Mouse (Mus musculus): ENCODE data around the gene Ccni. TPM values are rescaled to one million over a fixed set of nuclear protein-coding genes. Genes with fewer than 3 reads are reported as not detected.
A peak's percentile ranks its signal among the peaks of the same experiment; 100 is the strongest.

Ccni gene
- total and polyA plus RNA-seq, 3 experiments, result 33.4 to 199 (median 83.2) TPM

GRCm38 (mm10) chr5:93206109-93207005 lies at the start of gene Ccni, which contains the start of gene 2010109A12Rik (continued):
- TF ChIP-seq MAZ (IDR thresholded peaks at IDR 0.05; ENCODE audit: low read depth, low read length) (peak; percentile 29; the same call in 1 of the 2 replicates), NELFE (IDR thresholded peaks at IDR 0.05; ENCODE audit: low read depth, low read length) (peak; percentile 64), GABPA (IDR thresholded peaks at IDR 0.05; ENCODE audit: low read depth, low read length) (no peak), E2F4 (IDR thresholded peaks at IDR 0.05; ENCODE audit: borderline replicate concordance, low read depth, low read length) (no peak), MXI1 (IDR thresholded peaks at IDR 0.05; ENCODE audit: low read depth, low read length) (peak; percentile 66)

GRCm38 (mm10) chr5:93255759-93256265 lies 49.5 kb upstream of the Ccni start:
- no peaks in the 10 kb centered on the region for H3K9me3 ChIP-seq (replicated peaks; ENCODE audit: insufficient read depth, low read length)
- no peaks in the 10 kb centered on the region for H3K79me2 ChIP-seq (ENCODE audit: control insufficient read depth, insufficient read depth, low read length, poor library complexity)
- H3K4me1 ChIP-seq (ENCODE audit: control insufficient read depth in 1 of 2, insufficient read depth in 2 of 2, low read length in 2 of 2), result no peaks in the 10 kb centered on the region; a peak in 1 of 4 replicates
- H3K27me3 ChIP-seq (ENCODE audit: control insufficient read depth in 1 of 2, insufficient read depth in 2 of 2, low read length in 2 of 2), result no peaks in the 10 kb centered on the region
- no peak for TF ChIP-seq CHD2 (IDR thresholded peaks at IDR 0.05; ENCODE audit: low read length)
- no peak for TF ChIP-seq NELFE (IDR thresholded peaks at IDR 0.05; ENCODE audit: low read depth, low read length)
- H3K36me3 ChIP-seq (ENCODE audit: control insufficient read depth in 1 of 2, insufficient read depth in 2 of 2, low read length in 2 of 2), result no peaks in the 10 kb centered on the region; a peak in 1 of 4 replicates
- H3K9ac ChIP-seq (ENCODE audit: control insufficient read depth, low read depth, low read length, poor library complexity, severe bottlenecking), result no peak overlapping the region
- no peak overlapping the region for H3K4me3 ChIP-seq (ENCODE audit: control insufficient read depth in 1 of 2, insufficient read depth in 1 of 2, low read depth in 2 of 2, low read length in 2 of 2)
- no peak for DNase-seq (ENCODE audit: low read depth, low spot score)
- H3K27ac ChIP-seq (ENCODE audit: control insufficient read depth, low read depth, low read length), result no peak overlapping the region

DNA sequence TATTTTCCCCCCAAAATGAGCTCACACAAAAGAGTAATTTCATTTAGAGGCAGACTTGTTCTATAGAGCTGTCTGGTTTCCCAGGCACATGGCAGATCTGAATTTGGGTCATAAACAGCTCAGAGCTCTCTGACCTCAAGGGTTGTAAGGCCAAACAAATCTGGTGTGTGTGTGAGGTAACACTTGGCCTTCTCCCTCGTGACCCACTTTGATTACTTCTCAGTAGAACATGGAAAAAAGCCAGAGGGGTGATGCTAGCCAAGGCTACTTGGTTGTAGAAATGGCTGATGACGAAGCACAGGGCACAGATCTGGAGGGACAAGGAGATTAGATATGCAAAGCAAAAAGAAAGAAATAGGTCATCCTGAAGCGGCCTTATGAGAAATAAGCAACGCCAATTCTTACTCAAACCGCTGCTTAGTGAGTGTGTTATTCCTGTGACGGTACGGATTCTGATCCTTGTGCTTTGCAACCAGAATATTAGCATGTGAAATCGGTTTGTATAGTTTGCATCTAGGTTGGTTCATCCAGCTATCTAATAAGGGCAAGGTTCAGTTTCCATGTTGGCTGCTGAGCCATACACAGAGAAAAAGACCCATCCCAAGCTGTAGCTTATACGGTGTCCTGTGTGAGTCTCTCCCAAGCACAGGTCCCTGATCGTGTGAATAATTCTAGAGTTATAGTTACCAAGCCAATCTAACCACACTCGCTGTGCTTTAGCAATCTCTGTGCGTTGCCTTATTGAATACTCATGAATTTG lies 44.9 kb upstream of the Ccni start:
- no peak overlapping the region for H3K4me3 ChIP-seq (ENCODE audit: control insufficient read depth in 1 of 2, insufficient read depth in 1 of 2, low read depth in 2 of 2, low read length in 2 of 2)
- no peaks in the 10 kb centered on the region for H3K4me1 ChIP-seq (ENCODE audit: control insufficient read depth in 1 of 2, insufficient read depth in 2 of 2, low read length in 2 of 2)
- no peak overlapping the region for H3K27ac ChIP-seq (ENCODE audit: control insufficient read depth, low read depth, low read length)
- no peak overlapping the region for H3K9ac ChIP-seq (ENCODE audit: control insufficient read depth, low read depth, low read length, poor library complexity, severe bottlenecking)
- H3K9me3 ChIP-seq (replicated peaks; ENCODE audit: insufficient read depth, low read length), result no peaks in the 10 kb centered on the region
- no peaks in the 10 kb centered on the region for H3K36me3 ChIP-seq (ENCODE audit: control insufficient read depth in 1 of 2, insufficient read depth in 2 of 2, low read length in 2 of 2)
- no peaks in the 10 kb centered on the region for H3K79me2 ChIP-seq (ENCODE audit: control insufficient read depth, insufficient read depth, low read length, poor library complexity)
- no peak for DNase-seq (ENCODE audit: low read depth, low spot score)
- TF ChIP-seq ZNF384 (IDR thresholded peaks at IDR 0.05; ENCODE audit: low read depth, low read length), result no peak
- no peak for TF ChIP-seq GATA1 (IDR thresholded peaks at IDR 0.05; ENCODE audit: low read depth, low read length)
- no peak for TF ChIP-seq TAL1 (IDR thresholded peaks at IDR 0.05; ENCODE audit: low read length)
- TF ChIP-seq GABPA (IDR thresholded peaks at IDR 0.05; ENCODE audit: low read depth, low read length), result no peak
- no peak for TF ChIP-seq CHD2 (IDR thresholded peaks at IDR 0.05; ENCODE audit: low read length)
- TF ChIP-seq RAD21 (IDR thresholded peaks at IDR 0.05; ENCODE audit: low read depth, low read length), result no peak
- no peak for TF ChIP-seq CHD1 (IDR thresholded peaks at IDR 0.05; ENCODE audit: low read depth, low read length)
- TF ChIP-seq SMC3 (IDR thresholded peaks at IDR 0.05; ENCODE audit: low read depth, low read length), result no peak
- no peak for TF ChIP-seq ZC3H11A (IDR thresholded peaks at IDR 0.05; ENCODE audit: low read depth, low read length)
- no peak for TF ChIP-seq RCOR1 (IDR thresholded peaks at IDR 0.05; ENCODE audit: low read depth, low read length)
- no peak for TF ChIP-seq ELF1 (IDR thresholded peaks at IDR 0.05; ENCODE audit: low read depth, low read length)
- TF ChIP-seq USF2 (IDR thresholded peaks at IDR 0.05; ENCODE audit: borderline replicate concordance in 1 of 2, insufficient read depth in 1 of 2, low read depth in 1 of 2, low read length in 2 of 2), result no peak
- no peak for TF ChIP-seq MXI1 (IDR thresholded peaks at IDR 0.05; ENCODE audit: low read depth, low read length)
- no peak for TF ChIP-seq BHLHE40 (IDR thresholded peaks at IDR 0.05; ENCODE audit: borderline replicate concordance, low read depth, low read length)
- no peaks in the 10 kb centered on the region for H3K27me3 ChIP-seq (ENCODE audit: control insufficient read depth in 1 of 2, insufficient read depth in 2 of 2, low read length in 2 of 2)
